Mouse (Mus musculus) MEL (cell line): ENCODE data around the gene U2af2.

Experiments used
- CHD2 ChIP-seq: IDR thresholded peaks from 2 replicates; pipeline ENCODE4 v1.6.1; 2011; ENCODE audit warnings: low read length, improper control_type of control experiment
- CTCF ChIP-seq, 3 experiments: IDR thresholded peaks in 2 of 3; conservative IDR thresholded peaks in 1 of 3; 2 replicates each; pipeline ENCODE4 v1.5.1; 2011 to 2012; ENCODE audit warnings: low read length in 3 of 3, low read depth in 2 of 3, mild to moderate bottlenecking in 2 of 3, improper control_type of control experiment in 1 of 3, inconsistent platforms in 1 of 3, mixed read lengths in 1 of 3, moderate library complexity in 1 of 3; ENCODE audit not compliant: control insufficient read depth in 1 of 3, insufficient read depth in 1 of 3, poor library complexity in 1 of 3, severe bottlenecking in 1 of 3
- GATA1 ChIP-seq: IDR thresholded peaks from 2 replicates; pipeline ENCODE4 v1.6.1; 2011; ENCODE audit warnings: low read depth, low read length, improper control_type of control experiment
- HCFC1 ChIP-seq: IDR thresholded peaks from 2 replicates; pipeline ENCODE4 v1.6.1; 2012; ENCODE audit warnings: low read depth, mild to moderate bottlenecking, inconsistent platforms, low read length, improper control_type of control experiment, moderate library complexity
- MAX ChIP-seq: IDR thresholded peaks from 2 replicates; pipeline ENCODE4 v1.6.1; 2011; ENCODE audit warnings: low read length, improper control_type of control experiment
- MXI1 ChIP-seq: IDR thresholded peaks from 2 replicates; pipeline ENCODE4 v1.6.1; 2011; ENCODE audit warnings: mild to moderate bottlenecking, low read depth, low read length, improper control_type of control experiment
- POLR2A ChIP-seq, 2 experiments: IDR thresholded peaks; 2 replicates each; pipeline ENCODE4 v1.6.1; 2011 to 2012; ENCODE audit warnings: low read length in 2 of 2, mild to moderate bottlenecking in 2 of 2, control low read depth in 1 of 2, improper control_type of control experiment in 1 of 2, low read depth in 1 of 2, moderate library complexity in 1 of 2; ENCODE audit not compliant: control insufficient read depth in 1 of 2, insufficient read depth in 1 of 2, poor library complexity in 1 of 2
- TAL1 ChIP-seq: IDR thresholded peaks from 2 replicates; pipeline ENCODE4 v1.6.1; 2012; ENCODE audit warnings: mild to moderate bottlenecking, inconsistent platforms, low read length, moderate library complexity, mixed read lengths
- ZNF384 ChIP-seq: IDR thresholded peaks from 2 replicates; pipeline ENCODE4 v1.6.1; 2012; ENCODE audit warnings: low read depth, mild to moderate bottlenecking, inconsistent platforms, low read length, improper control_type of control experiment

DNA sequence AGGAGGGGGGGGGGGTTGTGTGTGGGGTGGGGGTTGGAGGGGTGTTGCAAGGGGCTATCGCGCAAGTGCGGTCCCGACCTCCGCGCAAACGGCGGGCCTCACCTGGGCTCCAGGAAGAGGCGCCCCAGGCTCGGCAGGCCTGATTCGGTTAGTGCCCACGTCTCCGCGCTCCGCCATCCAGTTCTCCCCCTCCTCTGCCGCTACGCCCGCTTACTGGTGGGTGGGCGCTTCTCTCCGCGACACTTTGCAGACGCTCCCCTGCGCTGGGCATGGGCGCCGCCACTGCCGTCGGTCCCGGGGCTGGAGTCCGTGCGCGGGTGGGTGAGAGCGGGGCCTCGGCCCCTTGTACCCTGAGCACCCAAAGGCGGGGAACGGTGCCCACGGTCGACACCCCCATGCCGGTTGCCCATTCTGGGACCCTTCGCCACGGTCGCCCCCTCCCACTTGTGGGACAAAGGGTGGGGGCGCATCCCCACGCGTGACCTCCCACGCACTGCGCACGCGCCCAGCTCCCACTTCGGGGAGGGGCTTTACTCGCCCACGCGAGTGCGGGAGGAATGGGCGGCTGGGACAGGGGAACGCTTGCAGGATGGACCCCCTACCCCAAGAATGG is 5.2 kb upstream of the U2af2 start:
- TF ChIP-seq MXI1, result no peak
- TF ChIP-seq CTCF (IDR thresholded peaks at IDR 0.05 in 2 of 3, conservative IDR thresholded peaks at IDR 0.05 in 1 of 3; ENCODE audit: control insufficient read depth in 1 of 3, insufficient read depth in 1 of 3, low read depth in 2 of 3, low read length in 3 of 3, poor library complexity in 1 of 3, severe bottlenecking in 1 of 3), result no peak
- TF ChIP-seq ZNF384, result no peak
- no peak for TF ChIP-seq MAX
- TF ChIP-seq POLR2A (IDR thresholded peaks at IDR 0.05; ENCODE audit: control insufficient read depth in 1 of 2, insufficient read depth in 1 of 2, low read depth in 1 of 2, low read length in 2 of 2, poor library complexity in 1 of 2), result no peak
- TF ChIP-seq CHD2, result no peak
- no peak for TF ChIP-seq GATA1
- TF ChIP-seq HCFC1, result no peak
- TF ChIP-seq TAL1, result no peak
